Mouse (Mus musculus) ovary, adult 18-20 months (tissue): ENCODE data around the gene Fndc3b.

Experiments
- DNase-seq: peaks from one replicate; pipeline ENCODE4 v3.0.0; 2022; ENCODE audit warnings: low spot score, mixed read lengths

The Fndc3b gene

DNA sequence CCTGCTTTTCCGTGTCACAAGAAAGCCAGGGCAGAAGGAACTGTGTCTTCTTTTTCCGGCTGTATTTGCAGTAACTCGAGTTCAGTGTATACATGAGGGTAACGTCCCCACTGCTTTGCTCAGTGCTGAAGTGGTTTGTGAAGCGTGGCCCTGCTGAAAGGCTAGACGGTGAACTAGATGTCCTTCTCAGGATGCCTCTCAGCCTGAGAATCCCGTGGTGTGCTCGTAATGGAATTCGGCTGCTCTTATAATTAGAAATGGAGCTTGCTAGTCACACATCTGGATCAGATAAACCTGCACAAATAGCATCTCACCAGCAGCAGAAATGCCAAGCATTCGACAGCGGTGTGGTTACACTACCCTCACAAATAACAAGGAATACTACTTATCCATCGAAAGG is 40.7 kb downstream of the Fndc3b start:
- DNase-seq, result no peak

DNA sequence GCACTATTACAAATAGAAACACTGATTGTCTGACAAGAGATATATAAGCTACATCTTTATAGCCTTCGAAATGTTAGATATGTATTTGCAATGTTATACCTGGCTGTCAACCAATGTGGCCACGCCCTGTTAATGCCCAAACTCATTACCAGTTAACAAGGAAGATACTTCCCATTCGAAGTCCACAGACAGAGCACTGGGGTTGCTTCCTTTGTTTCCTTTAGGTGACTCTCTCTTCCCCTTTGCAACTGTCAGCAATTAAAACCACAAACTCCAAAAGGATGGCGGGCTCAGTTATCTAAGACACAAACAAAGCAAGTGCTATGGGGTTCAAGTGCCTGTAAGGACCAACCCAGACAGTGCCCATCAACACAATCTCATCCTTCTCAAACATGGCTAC is 43.8 kb downstream of the Fndc3b start:
- no peak for DNase-seq

DNA sequence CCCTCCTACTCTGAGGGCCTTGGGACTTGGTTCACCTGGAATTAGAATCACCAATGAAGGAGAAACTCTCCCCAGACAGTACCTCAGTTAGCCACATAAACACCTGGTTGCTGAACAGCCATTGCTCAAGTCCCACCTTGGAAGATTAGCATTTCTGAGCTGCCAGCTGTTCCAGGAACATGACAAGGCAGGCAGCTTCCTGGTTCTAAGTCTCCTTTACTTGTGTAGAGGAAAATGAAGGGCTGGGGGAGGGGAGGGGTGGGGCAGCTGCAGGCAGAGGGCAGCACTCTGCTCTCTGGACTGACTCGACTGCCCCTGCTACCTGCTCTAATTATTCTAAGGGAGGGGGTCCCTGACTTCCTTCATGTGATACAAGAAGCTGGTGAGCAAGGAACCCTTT is 45.8 kb downstream of the Fndc3b start:
- no peak for DNase-seq

DNA sequence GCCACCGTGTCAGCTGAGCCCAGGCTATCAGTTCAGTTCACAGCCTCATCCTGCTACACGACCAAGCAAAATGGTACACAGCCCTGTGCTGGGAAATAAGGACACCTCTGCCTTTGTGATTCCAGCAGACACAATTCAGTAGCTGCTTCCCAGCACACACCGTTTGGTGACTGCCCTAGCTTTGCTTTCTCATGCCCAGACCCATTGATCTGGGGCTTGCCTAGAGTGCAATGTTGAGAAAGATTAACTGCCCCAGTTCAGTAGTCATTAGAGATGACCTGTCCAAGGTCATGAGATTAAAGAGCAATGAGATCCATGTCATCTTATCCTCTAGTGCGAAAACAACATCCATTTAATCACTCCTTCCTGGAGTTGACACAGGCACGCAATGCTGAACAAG is 47.9 kb downstream of the Fndc3b start:
- no peak for DNase-seq

- no peak for DNase-seq
Observed at GRCm38 (mm10) chr3:27658198-27658763, 52.8 kb downstream of the Fndc3b start.

DNA sequence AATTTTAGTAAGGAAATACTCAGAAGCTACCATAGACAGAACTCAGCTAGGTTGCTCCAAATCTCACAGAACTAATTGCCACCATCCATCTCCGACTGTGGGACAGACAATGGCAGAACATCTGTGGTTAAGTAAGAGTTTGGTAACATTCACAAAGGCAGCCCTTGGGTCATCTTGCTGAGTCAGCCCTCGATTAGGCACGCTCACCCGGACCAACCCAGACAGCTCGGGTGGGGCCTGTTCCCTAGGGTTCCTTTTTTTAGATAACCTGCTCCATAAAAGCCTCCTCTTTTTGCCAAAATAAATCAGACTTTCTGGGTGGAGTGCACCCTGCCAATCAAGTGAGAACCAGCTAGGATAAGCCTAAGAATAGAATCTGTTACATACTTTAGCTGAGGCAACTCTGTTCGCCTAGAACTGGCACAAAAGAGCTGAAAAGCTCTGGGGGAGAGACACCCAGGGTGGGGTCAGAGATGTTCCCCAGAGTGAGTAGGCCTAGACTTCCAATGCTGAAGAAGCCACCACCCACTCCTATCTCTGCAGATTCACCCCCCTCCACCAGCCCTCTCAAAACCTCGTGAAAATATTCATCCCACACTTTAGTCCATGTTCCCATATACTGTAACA is 54.2 kb downstream of the Fndc3b start:
- peak; percentile 40 for DNase-seq

- no peak for DNase-seq
Observed at GRCm38 (mm10) chr3:27655673-27656072, 55.4 kb downstream of the Fndc3b start.

DNA sequence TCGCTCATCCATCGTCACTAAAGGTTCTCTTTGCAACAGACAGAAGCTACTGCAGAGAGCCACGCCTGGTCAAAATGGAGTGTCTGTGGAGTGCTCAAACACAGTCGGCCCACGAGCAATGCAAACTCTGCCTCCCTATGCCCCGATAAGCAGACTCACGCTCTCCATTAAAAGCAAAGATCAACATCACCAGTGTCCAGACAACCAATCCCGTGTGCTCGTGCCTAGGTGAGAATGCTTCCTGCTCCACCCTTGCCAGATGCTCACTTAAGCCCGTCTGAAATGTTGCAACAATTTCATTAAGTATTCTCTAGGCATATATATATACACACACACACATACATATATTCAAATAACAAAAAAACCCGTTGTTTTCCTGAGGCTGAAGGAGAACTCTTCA is 56.1 kb downstream of the Fndc3b start:
- DNase-seq, result no peak

GRCm38 (mm10) chr3:27652451-27653011 is 58.6 kb downstream of the Fndc3b start:
- no peak for DNase-seq

GRCm38 (mm10) chr3:27651731-27652130 is 59.4 kb downstream of the Fndc3b start:
- DNase-seq, result no peak

- DNase-seq, result no peak
Observed at GRCm38 (mm10) chr3:27650083-27650482, 61.0 kb downstream of the Fndc3b start.

DNA sequence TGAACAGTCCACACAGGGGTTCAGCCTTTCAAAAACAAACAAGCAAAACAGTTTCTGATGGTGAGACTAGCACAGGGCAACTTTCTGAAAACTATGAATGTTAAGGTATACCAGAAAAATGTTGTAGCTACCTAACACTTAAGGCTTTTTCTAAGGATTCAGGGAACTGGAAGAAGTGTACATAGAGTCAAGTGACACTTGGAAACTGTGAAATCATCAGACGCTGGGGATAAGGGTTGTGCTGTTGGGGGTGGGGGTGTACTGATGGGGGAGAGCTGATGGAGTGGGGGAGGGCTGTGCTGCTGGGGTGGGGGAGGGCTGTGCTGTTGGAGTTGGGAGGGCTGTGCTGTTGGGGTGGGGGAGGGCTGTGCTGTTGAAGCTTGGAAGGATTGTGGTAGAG is 61.8 kb downstream of the Fndc3b start:
- DNase-seq, result no peak

- no peak for DNase-seq
Observed at GRCm38 (mm10) chr3:27642381-27642780, 68.7 kb downstream of the Fndc3b start.

DNA sequence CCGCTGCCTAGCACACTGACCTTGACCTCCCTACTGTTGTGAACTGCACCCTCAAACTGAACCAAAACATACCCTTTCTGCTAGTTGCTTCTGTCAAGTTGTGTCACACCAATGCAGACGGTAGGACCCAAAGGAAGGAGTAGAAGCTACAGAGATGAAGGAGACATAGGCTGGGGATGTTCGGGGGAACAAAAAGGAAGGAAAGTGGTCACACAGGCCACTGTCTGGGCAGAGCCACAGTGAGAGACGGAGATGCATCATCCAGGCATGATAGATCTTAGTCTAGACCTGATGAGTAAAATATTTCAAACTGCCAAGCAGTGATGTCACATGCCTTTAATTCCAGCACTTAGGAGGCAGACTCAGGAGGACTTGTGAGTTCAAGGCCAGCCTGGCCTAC is 71.4 kb downstream of the Fndc3b start:
- no peak for DNase-seq

DNA sequence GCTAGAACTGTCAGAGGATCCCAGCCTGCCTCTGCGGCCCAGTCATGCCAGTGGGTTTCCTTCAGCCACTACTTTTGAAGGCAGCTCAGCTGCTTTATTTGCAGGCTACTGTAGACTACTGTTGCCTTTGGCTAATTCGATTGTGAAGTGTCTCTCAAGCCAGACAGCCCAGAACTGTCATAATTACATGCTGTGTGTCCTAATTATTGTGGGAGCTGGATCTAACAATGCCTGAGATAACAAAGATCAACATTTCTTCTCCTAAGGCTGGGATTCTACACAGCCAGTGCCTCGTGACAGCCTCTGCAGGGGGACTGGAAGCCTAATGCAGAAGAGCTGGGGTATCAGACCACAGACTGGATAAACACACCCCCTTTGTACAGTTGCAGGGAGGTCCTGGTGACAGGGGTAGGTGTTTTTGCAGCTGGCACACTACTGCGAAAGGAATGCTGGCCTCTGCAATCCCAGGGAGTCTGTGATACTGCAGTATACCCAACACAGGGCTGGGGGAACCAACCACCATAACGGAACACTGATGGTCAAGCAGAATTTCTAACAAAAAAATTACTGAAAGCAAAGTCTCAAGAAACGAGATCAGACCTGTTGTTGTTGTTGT is 74.0 kb downstream of the Fndc3b start:
- no peak for DNase-seq

DNA sequence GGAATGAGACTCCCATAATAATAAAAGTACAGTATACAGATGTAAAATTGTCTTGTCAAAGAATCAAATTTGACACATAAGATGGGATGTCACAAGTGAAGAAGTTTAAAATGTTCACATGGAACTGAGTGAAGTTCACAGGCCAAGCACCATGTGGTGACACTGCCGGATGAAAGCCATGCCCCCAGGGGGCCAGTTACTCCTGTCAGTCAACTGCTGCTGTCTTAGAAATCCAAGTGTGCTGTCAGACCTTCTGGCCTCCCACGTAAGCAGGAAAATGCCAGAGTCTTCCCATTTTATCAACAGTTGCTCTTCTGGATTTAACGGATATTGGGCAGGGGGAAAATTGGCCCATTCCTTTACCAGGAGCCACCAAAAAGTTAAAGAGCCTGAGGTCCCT is 75.3 kb downstream of the Fndc3b start:
- DNase-seq, result no peak

GRCm38 (mm10) chr3:27632880-27633279 is 78.2 kb downstream of the Fndc3b start:
- DNase-seq, result no peak

DNA sequence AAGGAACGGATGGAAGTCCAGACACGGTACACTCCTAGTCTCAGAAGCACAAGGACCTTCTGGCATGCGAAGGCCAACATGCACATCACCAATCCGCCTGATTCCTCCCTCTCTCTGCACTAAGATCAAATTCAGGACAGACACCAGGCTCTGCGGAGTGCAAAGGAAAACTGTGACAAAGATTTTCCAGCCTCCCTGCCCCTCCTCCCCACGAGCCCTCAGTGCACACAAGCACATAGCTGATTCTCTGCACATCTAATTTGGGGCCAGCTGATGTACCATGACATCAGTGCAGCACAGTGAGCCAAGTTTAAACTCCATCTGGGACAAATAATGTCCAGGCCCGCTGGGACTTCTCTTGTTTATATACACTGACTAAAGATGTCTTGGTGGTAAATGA is 80.0 kb downstream of the Fndc3b start:
- no peak for DNase-seq

- no peak for DNase-seq
Observed at GRCm38 (mm10) chr3:27629716-27630115, 81.4 kb downstream of the Fndc3b start.

DNA sequence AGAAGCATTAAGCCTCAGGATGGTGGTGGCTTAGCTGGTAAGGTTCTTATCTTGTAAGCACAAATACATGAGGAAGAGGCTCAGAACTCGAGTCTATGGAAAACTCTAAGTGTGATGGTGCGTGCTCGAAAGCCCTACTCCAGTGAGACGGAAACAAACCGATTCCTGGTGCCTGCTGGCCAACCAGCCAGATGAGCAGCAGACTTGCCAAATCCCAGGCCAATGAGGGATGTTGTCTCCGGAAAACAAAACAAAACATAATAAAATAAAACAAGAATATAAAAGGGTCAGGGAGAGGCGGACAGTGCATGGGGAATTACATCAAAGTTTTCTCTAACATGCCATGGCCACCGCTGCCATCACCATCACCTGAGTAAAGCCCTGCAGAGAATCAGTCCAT is 84.8 kb downstream of the Fndc3b start:
- no peak for DNase-seq

- DNase-seq, result no peak
Observed at GRCm38 (mm10) chr3:27625592-27625985, 85.5 kb downstream of the Fndc3b start.

- DNase-seq, result no peak
Observed at GRCm38 (mm10) chr3:27624974-27625591, 86.0 kb downstream of the Fndc3b start.

DNA sequence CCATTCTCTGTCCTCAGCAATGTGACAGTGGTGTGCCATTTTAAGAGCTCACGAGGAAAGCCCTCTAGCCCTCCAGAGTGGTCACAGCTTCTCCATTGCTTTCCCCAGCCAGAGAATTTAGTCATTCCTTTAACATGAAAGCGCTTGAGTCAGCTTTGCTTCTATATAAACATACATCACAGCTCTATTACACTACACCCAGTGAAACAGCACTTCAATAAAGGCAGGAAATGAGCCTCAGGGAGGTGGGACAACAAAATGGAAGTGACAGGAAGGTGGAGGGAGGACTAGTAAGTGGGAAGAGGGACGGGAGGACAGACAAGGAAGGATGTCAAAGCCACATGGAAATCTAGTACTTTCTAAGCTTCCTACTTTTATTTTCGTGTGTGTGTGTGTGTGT is 88.7 kb downstream of the Fndc3b start:
- no peak for DNase-seq
